Mouse (Mus musculus) stomach, postnatal 0 days (tissue): ENCODE measurements at regions not wholly inside any gene's neighbourhood (a gene's known extent, or its start where the extent isn't known, plus 50 kb on each side); places are given as distances from the start of the nearest gene placed in this dataset.

Source experiments
- ATAC-seq: fragments of 200-750 bp; cut with Nextera tagmentation; 2 replicates; pipeline ENCODE4 v1.8.0; 2017; ENCODE audit not compliant: low FRiP score, low TSS enrichment
- DNase-seq: peaks from one replicate; pipeline ENCODE4 v3.0.0-alpha.2; 2016; ENCODE audit warnings: low spot score
- H3K27ac ChIP-seq: fragments of 300-500 bp; sonication (generic); replicated peaks from 2 replicates; pipeline ENCODE4 v1.5.1; 2014; ENCODE audit warnings: mild to moderate bottlenecking, control low read depth
- H3K27me3 ChIP-seq: fragments of 300-500 bp; sonication (generic); 2 replicates; pipeline ENCODE4 v1.6.1; 2014; ENCODE audit warnings: low read length; ENCODE audit not compliant: control insufficient read depth, insufficient read depth
- H3K36me3 ChIP-seq: fragments of 300-500 bp; sonication (generic); 2 replicates; pipeline ENCODE4 v1.6.1; 2014; ENCODE audit warnings: low read length, mixed read lengths; ENCODE audit not compliant: control insufficient read depth, insufficient read depth
- H3K4me1 ChIP-seq: fragments of 300-500 bp; sonication (generic); replicated peaks from 2 replicates; pipeline ENCODE4 v1.6.1; 2014; ENCODE audit warnings: antibody characterized with exemption; ENCODE audit not compliant: control insufficient read depth, insufficient read depth
- H3K4me2 ChIP-seq: fragments of 300-500 bp; sonication (generic); replicated peaks from 2 replicates; pipeline ENCODE4 v1.6.1; 2014; ENCODE audit warnings: low read depth, mild to moderate bottlenecking, control low read depth, moderate library complexity
- H3K4me3 ChIP-seq: fragments of 300-500 bp; sonication (generic); 2 replicates; pipeline ENCODE4 v1.5.1; 2014; ENCODE audit warnings: low read depth, low read length, control low read depth
- H3K9ac ChIP-seq: fragments of 300-500 bp; sonication (generic); 2 replicates; pipeline ENCODE4 v1.6.1; 2014; ENCODE audit warnings: mild to moderate bottlenecking, low read length, control low read depth, mixed read lengths
- H3K9me3 ChIP-seq: fragments of 300-500 bp; sonication (generic); 2 replicates; pipeline ENCODE4 v1.6.1; 2016; ENCODE audit warnings: low read length; ENCODE audit not compliant: control insufficient read depth
- CTCF ChIP-seq: IDR thresholded peaks from 2 replicates; pipeline ENCODE4 v1.5.1; 2016; ENCODE audit warnings: antibody characterized with exemption, low read depth, mild to moderate bottlenecking, moderate library complexity
- EP300 ChIP-seq: optimal IDR thresholded peaks from 2 replicates; pipeline ENCODE3; 2016; ENCODE audit warnings: antibody characterized with exemption
- WGBS: fragments of 180-500 bp; shearing (Covaris S2); extraction: QIAGEN DNeasy Blood & Tissue Kit; methylation state at CpG from one replicate; pipeline ENCODE4 v1.1.7; 2014; 5-methylcytosine and 5-hydroxymethylcytosine counted together

DNA sequence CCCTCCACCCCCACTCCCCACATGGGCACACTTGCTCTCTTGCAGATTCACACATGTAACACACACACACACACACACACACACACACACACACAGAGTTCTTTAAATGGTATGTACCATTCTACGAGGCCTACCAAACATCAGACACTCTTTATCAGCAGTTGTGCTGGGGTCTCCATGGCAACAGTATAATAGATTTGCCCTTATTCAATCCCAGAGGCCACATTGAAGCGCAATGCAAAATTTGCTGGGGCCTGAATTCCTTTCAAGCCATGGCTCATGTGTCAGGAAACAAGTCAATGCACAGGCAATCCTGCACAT lies 502.7 kb upstream of the Smim15 start:
- H3K4me2 ChIP-seq = no peak overlapping the region
- no peak overlapping the region for H3K9ac ChIP-seq
- H3K9me3 ChIP-seq = no peaks in the 10 kb centered on the region
- ATAC-seq (no peak), DNase-seq (no peak)
- H3K4me1 ChIP-seq = no peaks in the 10 kb centered on the region
- no peak overlapping the region for H3K4me3 ChIP-seq
- WGBS = 43% methylated on average over 2 of the region's 2 CpGs
- H3K36me3 ChIP-seq = no peaks in the 10 kb centered on the region
- no peak overlapping the region for H3K27ac ChIP-seq
- no peaks in the 10 kb centered on the region for H3K27me3 ChIP-seq
- no peak for TF ChIP-seq EP300

DNA sequence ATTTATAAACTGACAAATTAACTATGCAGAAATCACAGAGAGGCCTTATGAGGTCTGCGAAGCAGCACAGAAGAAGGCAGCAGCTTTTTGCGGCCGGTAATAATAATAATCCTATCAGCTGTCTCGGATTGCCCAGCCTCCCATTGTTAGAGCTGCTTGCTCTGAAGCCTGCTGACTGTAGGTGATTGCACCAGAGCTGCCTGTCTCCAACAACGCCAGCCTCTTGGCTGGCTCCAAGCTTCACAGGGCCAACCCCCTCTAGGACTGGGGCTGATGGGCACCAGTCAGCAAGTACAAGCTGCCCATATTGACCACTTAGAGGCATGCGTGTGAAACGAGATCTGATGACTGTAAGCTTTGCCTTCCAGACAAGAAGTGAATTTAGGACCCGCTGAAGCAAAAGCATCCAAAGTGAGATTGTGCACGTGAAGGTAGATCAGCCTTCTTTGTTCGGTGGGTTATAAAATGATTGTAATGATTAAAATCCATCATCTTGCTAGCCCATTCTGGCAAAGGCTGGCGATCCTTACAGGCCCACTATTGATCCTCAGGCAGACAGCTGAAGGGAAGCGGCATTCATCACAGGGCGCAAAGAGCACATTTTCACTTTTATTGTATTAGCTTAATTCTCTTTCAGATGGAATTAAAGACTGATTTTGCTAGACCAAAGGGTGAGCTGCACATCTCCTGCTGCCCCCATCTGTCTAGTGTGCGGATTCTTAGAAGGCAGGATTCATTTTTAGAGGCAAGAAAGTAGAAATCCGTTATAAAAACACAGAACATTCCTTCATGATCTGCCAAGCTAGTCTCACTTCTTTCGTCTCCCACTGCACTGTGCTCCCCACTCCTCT lies 503.2 kb upstream of the Smim15 start:
- ATAC-seq = no peak
- H3K4me2 ChIP-seq = no peak overlapping the region
- TF ChIP-seq EP300 (no peak), CTCF (no peak)
- 68% methylated on average over 16 of the region's 16 CpGs for WGBS
- no peaks in the 10 kb centered on the region for H3K36me3 ChIP-seq
- no peaks in the 10 kb centered on the region for H3K4me1 ChIP-seq
- no peaks in the 10 kb centered on the region for H3K27me3 ChIP-seq
- H3K27ac ChIP-seq = no peak overlapping the region
- H3K4me3 ChIP-seq = no peak overlapping the region
- no peak overlapping the region for H3K9ac ChIP-seq
- DNase-seq = no peak
- H3K9me3 ChIP-seq = no peaks in the 10 kb centered on the region

DNA sequence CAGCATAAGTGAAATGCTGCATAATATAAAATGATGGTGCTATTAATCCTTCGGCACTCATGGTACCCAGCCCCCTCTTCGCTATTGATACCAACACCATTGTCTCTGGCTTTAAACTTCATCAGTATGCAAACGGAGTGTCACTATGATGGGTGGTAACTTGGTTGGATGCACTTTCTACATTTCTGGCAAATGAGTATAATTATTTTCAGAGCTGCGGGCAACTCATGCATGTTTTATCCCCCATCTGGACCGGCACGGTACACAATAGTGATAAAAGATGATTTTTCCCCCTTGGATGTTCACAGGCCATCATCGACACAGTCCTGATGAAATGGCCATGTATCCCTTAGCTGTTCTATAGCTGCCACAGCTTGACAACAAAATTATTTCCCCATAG lies 503.9 kb upstream of the Smim15 start:
- no peak overlapping the region for H3K27ac ChIP-seq
- no peaks in the 10 kb centered on the region for H3K9me3 ChIP-seq
- no peak for DNase-seq
- no peak for TF ChIP-seq EP300
- TF ChIP-seq CTCF = no peak
- no peak for ATAC-seq
- WGBS = 91% methylated on average over 7 of the region's 7 CpGs
- H3K27me3 ChIP-seq = no peaks in the 10 kb centered on the region
- no peaks in the 10 kb centered on the region for H3K36me3 ChIP-seq
- no peaks in the 10 kb centered on the region for H3K4me1 ChIP-seq
- no peak overlapping the region for H3K4me3 ChIP-seq
- H3K4me2 ChIP-seq = no peak overlapping the region
- H3K9ac ChIP-seq = no peak overlapping the region

DNA sequence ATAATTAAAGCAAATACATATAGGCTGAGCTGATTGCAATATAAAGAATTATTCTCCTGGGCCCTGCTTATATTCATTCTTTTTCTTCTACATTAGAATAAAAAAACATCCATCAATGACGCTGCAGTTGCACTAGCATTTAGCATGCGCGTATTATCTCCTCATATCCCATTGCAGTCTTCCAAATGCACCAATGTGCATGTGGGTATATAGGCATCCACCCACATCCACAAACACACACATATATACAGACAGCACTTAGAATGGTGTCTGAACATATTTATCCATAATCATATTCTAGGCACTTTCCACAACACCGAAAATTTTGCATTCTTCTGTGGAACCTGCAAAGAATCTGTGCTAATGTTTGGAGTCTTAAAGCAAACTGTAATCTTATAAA lies 504.4 kb upstream of the Smim15 start:
- WGBS = 86% methylated on average over 4 of the region's 4 CpGs
- Histone ChIP-seq H3K27ac (no peak overlapping the region), H3K4me3 (no peak overlapping the region), H3K4me2 (no peak overlapping the region), H3K9me3 (no peaks in the 10 kb centered on the region), H3K4me1 (no peaks in the 10 kb centered on the region), H3K36me3 (no peaks in the 10 kb centered on the region), H3K9ac (no peak overlapping the region), H3K27me3 (no peaks in the 10 kb centered on the region)
- TF ChIP-seq EP300 = no peak
- no peak for TF ChIP-seq CTCF
- no peak for DNase-seq
- ATAC-seq = no peak

DNA sequence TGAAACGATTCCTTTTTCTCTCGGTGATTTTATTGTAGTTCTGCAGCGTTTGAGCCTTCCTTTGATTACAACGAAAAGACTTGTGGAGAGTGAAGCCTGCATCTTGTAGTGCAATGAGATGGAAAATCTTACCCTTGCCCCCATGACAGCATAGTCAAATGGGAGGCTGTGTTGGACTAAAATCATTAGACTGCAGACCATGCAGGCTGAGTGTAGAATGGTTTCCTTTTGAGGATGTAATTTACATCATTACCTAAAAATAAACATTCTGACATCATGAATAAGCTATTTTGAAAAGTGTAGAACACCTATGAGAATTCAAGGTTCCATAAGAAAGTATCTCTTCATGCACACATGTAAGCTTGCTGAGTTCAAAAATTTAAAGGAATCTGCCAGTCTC lies 504.9 kb upstream of the Smim15 start:
- 76% methylated on average over 4 of the region's 4 CpGs for WGBS
- ATAC-seq = no peak
- TF ChIP-seq CTCF = no peak
- TF ChIP-seq EP300 = no peak

DNA sequence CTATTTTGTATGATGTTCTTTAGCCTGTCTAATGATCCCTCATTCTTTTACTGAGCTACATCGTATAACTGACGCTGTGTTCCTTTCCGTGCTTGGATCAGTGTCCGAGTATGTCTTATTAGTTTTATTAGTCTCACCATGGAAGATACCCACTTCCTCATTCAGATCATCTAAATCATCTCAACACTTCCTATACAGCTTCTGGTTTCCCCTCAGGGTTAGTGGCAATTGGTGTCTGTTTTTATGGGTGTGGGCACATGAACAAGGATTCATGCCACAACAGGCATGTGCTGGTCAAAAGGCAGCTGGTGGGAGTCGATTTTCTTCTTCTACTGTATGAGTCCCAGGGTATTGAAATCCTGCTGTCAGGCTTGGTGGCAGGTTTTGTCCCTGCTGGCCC lies 509.0 kb upstream of the Smim15 start:
- Histone ChIP-seq H3K36me3 (no peaks in the 10 kb centered on the region), H3K27ac (no peak overlapping the region), H3K27me3 (no peaks in the 10 kb centered on the region), H3K9me3 (no peaks in the 10 kb centered on the region), H3K4me2 (no peak overlapping the region), H3K4me1 (no peaks in the 10 kb centered on the region), H3K4me3 (no peak overlapping the region), H3K9ac (no peak overlapping the region)
- TF ChIP-seq CTCF (no peak), EP300 (no peak)
- ATAC-seq = no peak
- 78% methylated on average over 5 of the region's 5 CpGs for WGBS
- no peak for DNase-seq

More for the DNA sequence above, 504.9 kb upstream of the Smim15 start:
- no peak for DNase-seq
- Histone ChIP-seq H3K36me3 (no peaks in the 10 kb centered on the region), H3K9me3 (no peaks in the 10 kb centered on the region), H3K4me3 (no peak overlapping the region), H3K9ac (no peak overlapping the region), H3K27ac (no peak overlapping the region), H3K4me2 (no peak overlapping the region), H3K27me3 (no peaks in the 10 kb centered on the region), H3K4me1 (no peaks in the 10 kb centered on the region)
